Mouse (Mus musculus) B cell, adult 2 months (primary cell): Measurements from ENCODE around the gene Jkamp.
A peak's percentile ranks its signal among the peaks of the same experiment; 100 is the strongest.
"Not testable (repeated sequence)": the region's sequence is repeated elsewhere in the genome, so short reads cannot be mapped to it uniquely, and the experiment has no call there.

Experiments used
- DNase-seq, 2 experiments: peaks; one replicate each; pipeline ENCODE4 v3.0.0; 2022

Jkamp gene

DNA sequence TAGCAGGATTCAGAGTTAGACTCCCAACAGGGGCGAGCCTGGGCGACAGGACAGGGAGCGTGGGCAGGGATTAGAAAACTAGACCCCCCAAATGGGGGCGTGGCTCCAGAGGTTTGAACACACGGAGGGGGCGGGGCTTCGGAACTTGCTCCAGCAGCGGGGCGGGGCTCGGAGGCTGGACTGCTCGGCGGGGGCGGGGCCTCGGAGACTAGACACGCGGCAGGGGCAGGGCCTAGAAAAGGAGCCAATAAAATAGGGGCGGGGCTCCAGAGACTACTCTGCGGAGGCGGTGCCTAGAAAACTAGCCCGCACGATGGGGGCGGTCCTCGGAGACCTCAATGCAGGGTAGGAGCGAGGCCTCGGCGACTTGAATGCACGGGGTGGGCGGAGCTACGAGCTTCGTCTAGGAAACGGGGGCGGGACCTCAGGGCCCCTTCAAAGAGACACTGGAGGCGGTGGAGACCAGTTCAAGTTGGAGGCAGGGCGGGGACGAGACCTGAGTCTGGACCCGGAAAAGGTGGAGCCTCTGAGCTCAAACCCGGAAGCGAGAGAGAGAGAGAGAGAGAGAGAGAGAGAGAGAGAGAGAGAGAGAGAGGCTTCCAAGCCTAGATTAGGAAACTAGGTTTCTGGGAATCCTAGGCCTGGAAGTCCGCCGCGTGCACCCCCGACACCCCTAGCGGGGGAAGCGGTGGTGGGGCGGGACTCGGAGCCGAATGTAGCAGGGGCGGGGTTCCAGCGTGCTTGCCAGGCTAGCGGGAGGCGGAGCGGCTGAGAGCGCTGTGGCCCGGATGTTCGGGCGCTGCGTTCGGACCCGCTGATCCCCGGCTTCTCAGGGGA is at the start of gene Jkamp, which contains the start of gene L3hypdh:
Gene Jkamp (plus strand): TSS at position 261 of the 837 bp plus-strand sequence.
Gene L3hypdh (minus strand): TSS at position 111 of the 837 bp plus-strand sequence.
- DNase-seq = peak; percentile 98 to 99

DNA sequence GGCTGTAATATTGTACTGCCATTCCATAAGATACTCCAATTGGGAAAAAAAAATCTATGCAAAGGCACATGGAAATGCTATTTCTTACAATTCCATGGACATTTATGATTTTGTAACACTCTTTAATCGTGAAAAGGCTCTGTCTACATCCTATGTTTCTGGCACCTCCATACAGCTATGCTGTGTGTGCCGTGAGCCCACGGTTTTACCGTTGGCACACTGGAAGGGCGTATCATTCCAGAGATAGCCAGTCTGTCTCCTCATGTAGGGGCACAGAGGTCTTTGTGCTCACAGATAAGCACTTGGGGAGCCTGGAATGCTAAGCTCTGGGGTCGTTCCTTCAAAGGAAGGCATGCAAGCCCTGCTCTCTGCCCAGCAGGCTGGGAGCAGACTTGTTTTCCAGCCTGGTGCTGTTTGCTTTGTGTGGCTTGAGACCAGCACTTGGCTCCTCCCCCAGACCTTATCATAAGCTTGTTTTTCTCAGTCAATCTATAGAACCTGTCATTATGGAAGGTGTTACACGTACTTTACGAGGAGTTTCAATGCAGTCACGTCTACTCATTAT is 49.2 kb upstream of the Jkamp start:
- no peak for DNase-seq

DNA sequence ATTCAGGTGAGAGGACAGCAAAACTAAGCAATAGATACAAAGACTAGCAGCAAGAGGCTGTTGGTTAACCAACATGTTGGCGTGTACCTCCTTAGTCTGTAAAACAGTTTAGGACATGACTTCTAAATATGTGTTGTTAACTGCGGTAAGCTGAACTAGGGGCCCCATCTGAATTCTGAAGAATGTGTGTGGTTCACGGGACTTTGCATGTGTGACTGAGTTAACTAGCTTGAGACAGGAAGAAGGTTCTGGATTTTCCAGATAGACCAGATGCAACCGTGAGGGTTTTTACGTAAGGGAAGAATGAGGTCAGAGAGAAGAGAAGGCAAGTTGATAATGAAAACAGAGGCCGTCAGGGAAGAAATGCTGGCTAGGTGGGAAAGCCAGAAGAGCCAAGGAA is 48.3 kb upstream of the Jkamp start:
- no peak for DNase-seq

DNA sequence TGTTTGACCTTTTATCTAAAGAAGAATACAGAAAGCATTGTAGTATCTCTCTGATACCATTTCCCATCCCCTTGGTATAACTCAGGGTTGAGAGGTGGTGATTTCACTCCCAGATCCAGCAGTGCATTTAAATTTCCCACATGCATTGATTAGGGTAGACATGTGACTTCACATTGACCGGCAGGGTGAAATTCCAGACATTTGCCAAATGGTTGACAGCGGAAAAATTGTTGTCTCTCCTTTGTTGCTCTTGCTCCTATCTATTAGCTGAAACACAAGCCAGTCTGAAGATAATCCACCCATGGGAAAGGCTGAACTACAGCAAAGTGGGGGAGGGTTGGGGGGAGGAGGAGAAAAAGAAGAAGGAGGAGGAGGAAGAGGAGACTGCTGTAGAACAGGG is 46.5 kb upstream of the Jkamp start:
- no peak for DNase-seq

DNA sequence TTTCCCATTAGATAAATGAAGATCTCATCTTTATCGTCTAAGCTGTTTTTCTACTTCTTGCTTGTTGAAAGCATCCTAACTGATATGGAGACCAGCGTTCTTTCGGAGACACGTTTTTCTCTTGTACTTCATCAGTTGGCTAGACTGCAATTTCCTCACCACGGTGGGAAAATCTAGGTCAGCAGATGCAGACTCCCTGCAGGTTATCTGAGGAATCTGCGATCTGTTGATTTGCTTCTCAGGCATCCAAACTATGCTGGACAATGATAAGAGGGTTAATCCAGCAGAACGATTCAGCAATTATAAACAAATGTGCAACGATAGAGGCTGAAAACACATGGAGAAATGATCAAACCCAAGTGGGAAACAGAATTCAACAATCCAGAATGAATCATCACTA is 45.9 kb upstream of the Jkamp start:
- no peak for DNase-seq

DNA sequence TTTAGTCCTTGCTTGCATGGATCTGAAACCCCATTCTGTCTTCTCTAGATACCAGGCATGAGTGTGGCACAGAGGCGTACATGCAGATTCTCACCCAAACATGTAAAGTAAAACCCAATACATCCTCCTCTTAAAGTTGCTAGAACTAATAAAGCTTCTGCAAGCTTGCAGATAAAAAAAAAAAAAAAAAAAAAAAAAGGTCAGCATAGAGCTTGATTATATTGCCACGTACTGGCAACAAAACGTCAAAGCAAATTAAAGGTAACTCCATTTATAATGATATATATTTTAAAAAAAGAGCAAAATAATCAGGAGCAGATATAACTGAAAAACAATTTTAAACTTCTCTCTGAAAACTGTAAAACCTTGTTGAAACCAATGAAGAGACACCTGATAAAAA is 44.2 kb upstream of the Jkamp start:
- no peak for DNase-seq

DNA sequence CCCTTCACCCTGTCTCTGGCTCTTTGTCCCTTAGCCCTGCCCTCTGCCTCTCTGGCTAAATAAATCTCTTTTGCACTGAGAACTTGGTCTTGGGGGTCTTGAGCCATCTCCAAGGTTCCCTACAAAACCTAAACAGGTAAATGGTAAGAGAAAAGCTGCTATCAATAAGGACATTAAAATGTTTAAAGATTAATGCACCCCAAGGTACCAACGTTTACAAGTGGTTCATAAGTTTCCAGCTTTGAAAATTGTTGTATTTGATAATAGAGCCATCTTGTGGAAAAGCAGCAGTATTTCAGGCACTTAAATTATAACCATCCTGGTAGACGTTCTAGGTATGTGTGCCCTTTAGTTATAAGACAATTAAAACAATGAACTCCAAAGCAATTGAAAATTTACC is 37.9 kb upstream of the Jkamp start:
- no peak for DNase-seq

DNA sequence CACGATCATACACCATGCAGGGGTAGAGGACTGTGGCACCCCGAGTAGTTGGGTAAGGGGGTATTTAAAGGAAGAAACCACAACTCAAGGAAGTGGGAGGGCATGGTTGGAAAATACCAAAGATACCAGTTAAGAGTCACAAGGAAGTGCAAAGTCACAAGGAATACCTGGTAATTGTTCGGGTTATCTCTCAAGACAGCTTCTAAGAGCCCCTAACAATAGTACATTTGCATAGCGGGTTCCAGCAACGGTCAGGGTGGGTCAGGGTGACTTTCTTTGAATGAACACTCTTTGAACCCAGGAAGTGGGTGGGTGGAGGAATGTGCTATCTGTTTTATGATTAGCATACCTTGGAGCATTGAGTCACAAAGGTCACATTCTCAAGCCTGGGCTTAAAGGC is 35.2 kb upstream of the Jkamp start:
- not testable (repeated sequence) for DNase-seq

DNA sequence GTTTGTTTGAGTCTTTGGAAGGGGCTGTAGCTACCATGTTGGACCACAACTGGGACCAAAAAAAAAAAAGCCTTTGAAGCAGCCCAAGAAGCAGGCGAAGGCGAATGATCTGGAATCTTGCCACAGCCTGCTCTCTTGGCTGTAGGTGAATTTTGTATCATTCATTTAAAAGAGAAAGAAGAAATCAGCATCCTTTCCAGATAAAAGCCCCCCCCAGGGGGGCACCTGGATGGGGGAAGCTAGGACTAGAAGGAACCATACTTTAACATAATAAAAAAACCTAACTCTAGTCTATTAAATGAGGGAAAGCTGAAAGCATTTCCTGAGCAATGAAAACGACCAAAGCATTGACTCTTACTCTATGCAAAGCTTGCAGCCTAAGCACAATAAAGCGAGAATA is 34.6 kb upstream of the Jkamp start:
- no peak for DNase-seq

DNA sequence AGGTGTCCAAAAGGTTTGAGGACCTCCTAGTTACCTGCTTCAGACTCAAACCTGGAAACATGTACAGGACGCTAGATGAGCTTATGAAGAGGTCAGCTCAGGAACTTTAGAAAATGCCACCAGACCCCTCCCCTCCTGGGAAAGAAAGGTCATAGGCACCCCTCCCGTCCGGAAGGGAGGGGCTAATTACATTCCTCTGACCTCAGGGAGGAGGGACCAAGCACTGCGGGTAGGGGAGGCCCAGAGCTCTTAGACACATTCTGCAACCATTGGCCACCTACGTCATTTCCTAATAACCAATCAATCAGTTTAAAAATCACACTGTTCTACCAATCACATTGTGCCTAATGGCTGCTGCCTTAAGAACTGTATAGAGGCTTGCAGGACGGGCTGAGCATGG is 32.8 kb upstream of the Jkamp start:
- no peak for DNase-seq

DNA sequence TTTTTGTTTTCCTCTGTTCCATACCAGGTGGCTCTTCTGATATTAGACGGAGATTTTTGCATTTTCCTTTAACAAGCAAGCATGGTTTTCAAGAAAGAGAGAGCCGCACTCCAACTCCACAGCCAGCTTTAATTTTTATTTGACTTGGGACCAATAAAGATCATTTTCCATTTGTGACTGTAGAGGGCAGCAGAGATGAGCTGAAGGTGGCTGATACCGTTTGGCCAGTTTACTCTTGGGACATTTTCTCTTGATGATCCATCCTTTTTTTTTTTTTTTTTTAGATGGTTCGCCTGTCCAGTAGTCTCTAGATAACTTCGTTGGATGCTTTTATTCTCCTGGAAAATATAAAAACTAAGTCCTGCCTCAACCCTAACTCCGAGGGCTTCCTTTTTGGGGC is 32.1 kb upstream of the Jkamp start:
- peak in 1 of 2 experiments; percentile 11 for DNase-seq

DNA sequence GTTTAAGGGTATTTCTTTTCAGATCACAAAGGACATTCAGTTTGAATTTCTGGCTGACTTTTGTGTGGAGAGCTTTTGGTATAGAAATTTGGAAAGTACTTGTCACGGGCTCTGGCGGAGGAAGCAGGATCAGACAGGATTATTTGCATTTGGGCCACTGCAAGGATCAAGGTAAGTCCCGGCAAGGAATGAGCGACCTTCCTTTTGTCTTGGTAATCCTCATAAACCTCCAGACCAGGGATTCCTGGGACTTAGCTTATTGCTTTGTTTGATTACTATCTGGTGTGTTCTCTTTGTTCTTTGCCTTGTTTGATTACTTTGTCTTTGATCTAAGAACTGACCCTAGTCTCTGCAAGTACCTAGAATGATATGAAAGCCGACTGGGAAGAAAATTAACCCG is 31.5 kb upstream of the Jkamp start:
- no peak for DNase-seq

DNA sequence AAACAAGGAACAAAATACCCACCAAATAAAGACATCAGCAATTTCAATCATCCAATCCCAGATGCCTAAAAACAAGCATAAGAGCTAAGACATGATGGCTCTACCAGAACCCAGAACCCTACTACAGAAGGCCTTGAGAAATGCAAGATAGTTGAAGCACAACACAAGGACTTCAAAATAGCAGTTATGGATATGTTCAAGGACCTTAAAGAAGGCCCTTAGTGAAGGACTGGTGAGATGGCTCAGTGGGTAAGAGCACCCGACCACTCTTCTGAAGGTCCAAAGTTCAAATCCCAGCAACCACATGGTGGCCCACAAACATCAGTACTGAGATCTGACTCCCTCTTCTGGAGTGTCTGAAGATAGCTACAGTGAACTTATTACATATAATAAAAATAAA is 27.6 kb upstream of the Jkamp start:
- no peak for DNase-seq

DNA sequence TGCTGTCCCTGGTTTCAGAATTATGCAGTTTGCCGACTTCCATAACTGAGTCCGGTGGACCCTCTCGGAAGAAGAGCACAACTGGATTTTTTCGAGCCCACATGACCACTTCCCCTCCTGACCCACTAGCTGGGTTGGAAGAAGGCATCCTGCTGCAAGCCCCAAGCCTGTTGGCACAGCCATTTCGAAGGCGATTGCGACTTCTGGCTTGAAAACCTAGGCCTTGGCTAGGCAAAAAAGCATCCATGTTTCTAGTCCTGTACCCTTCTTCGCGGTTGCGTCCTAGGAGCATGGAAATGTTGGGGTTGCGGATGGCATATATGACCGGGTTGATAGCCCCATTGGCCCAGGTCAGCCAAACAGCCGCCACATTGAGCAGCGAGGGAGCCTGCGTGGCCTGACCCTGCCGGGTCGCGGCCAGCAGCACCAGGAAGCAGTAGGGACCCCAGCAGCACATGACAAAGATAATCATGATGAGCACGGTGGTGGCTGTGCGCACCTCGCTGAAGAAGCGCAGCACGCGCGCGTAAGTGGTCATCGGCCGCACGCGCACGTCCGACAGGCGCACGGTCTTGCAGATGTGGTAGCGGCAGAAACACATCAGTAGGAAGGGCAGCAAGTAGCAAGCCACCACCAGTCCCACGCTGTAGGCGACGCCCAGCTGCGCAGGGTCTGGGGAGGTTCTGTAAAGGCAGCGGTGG is 15.6 kb upstream of the Jkamp start:
- DNase-seq = peak in 1 of 2 experiments; percentile 4

DNA sequence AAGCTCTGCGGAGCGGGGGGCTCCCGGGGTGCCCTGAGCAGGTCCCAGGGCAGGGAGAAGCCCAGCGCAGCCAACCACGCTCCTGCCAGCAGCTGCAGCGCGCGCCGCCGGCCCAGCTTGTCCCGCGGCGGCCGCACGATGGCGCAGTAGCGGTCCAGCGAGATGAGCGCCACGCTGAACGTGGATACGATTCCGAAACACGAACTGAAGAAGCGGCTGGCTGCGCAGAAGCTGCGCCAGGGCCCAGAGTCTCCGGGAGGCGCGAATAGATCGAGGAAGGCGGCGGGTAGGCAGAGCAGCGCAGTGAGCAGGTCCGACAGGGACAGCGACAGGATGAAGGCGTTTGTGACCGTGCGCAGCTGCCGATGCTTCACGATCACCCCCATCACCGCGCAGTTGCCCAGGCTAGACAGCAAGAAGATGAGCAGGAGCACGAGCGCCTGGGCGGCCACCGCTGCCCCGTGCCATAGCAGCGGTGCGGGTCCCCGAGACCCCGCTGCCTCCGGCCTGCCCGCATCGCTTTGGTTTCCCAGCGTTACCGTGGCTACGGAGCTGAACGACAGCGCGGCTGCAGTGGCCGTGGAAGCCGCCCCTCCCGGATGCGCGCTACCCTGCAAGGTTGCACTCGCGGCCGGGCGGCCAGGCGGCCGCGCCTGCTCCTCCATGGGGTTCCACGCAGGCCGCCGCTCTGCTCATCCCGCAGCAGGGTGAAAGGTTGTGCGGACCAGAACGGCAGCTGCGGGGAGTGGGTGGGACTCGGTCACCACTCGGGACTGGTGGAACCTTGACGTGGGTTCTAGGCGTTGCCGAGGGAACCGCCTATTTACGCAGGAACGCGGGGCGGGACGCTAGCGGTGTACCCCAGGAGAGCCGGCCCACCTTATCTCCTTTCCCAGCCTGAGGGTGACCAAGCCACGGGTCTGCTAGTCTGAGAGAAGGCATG is 14.8 kb upstream of the Jkamp start, which contains the start of gene Gpr135:
Gene Gpr135 (minus strand): TSS at position 799 of the 943 bp plus-strand sequence.
- DNase-seq = peak; percentile 85 to 87

DNA sequence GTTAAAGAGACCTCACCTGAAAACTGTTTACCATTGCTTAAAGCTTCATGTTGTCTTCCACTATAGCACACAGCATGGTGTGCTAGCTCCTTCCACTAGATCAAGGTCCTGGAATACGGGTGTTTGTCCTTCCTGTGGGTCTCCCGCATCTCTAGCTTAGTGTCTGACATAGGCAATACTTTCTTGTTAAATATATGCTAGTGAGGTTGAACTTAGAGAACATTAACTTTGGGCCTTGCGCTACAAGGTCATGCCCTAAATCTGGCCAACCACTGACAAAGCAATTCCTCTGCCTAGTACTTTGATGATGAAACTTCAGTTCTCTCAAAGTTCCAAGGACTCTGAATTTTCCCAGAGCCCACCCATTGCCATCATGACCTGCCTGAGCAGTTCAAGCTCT is 7.1 kb upstream of the Jkamp start:
- no peak for DNase-seq

DNA sequence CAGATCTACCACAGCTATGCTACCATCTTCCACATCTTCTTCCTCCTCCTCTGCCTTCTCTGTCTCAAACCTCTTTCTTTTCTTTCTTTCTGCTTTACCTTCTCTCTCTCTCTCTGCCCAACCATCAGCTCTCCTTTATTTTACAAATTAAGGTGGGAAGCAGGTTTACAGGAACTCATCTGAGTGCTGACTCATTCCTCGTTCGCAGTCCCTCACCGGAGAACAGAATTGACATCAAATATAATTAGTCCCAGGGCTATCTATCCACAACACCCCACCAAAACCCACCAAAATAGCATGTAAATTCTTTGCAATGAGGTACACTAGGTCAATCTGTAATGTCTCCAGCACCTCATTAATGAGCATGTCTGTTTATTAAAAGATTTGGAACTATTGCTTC is 3.4 kb upstream of the Jkamp start:
- DNase-seq = no peak

DNA sequence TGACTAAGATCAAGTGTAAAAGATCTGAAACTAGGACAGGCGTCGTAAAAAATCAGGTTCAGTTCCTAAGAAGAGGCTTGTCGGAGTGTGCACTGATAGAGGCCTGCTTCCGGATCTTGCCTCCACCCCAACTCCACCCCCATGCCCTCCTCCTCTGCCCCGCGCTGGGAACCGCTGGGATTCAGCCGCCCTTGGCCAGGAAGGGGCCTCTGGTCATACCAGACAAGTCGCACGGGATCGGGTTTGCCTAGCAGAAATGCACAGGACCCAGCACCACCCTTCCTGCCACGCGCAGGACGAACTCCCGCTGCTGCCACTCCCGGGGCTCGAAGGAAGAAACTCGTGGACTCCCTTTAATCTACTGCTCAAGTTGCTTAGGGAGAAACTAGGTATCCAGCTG is 3.0 kb upstream of the Jkamp start:
- no peak for DNase-seq

DNA sequence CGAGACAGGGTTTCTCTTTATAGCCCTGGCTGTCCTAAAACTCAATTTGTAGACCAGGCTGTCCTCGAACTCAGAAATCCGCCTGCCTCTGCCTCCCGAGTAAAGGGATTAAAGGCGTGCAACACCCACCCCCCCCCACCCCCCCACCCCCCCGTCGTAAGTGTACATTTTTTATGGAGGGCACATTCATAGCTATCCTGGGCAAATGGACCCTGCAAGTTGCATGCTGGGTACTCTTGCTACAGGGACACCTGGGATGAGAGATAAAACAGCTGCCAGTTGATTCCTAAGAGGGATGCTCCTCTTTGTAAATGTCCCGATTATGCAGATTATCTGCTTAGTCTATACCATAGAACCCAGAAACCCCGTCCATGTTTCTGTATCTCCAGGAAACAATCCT is 2.1 kb upstream of the Jkamp start:
- DNase-seq = no peak

DNA sequence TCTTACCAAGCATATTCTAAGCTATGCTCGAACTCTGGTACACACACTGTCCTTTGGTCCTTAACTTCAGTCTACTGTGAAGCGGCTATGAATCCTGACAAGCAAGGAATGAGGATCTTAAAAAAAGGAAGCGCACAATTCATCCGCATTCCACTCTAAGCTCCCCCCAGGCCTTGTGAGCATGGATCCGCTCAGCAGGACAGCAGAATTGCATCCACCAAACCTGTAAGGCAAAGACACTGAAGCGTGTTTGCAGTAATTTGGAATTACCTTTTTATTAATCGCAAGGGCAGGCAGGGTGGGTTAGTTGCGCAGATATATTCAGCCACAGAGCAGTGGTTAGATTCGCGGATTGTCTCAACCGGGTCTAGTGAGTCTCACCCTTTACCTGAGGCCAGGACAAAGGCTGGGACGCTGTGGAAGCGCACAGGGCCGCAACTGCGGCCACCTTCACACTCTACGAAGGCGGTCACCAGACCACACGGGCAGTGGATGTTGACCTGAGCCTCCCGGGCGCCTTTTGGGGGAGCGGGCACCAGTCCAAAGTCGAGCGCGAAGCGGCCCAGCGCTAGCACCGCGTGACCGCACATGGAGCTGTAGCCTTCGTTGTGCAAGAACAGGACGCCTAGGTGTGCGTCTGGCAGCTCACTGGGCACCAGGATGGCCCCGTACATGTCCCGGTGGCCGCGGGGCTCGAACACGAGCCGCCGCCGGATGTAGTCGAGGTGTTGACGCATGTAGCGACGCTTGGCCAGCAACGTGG is 947 bp upstream of the Jkamp start:
- DNase-seq = no peak

DNA sequence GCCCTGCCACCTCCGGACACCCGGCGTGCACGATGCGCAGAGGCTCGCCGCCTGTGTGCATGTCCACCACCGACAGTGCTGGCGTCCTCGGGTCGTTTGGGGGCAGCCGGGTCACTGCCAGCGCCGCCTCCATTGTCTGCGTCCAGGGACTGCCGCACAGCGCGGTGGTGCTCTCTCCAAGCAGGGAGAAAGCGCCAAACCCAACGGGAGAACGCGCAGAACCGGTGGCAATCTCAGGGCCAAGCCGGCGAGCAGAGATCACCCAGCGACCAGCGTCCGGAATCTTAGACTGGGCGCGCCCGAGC is 413 bp upstream of the Jkamp start:
- DNase-seq = no peak

DNA sequence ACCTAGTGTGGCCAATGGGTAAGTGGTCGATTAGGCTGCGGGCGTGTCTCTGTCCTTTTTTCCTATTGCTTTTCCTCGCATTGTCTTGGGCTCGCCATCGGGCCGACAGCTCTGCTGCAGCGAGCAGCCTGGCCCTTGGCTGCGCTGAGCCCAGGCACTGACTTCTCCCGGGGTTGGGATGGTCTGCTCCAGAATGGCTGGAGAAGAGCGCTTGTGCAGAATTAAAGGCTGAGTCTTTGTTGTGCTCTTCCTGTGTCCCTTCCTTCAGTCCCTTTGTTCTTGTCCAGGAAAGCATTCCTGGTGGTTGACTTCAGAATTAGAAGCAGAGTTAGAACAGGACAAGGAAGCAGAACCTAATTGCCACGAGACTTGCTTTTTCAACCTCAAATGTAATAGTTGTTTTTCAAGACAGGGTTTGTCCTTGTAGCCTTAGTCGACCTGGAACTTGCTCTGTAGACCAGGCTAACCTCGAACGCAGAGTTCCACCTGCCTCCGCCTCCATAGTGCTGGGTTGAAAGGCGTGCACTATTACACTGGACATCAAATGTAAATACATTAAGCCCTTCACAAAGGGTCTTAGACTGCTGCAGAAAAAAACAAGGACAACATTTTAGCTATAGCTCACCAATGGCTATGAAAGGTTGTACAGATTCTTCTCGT is 907 bp downstream of the Jkamp start:
- no peak for DNase-seq
